Mouse (Mus musculus) adrenal gland, postnatal 36 days (tissue): ENCODE data around the gene Bicra. TPM values are rescaled to one million over a fixed set of nuclear protein-coding genes. Genes with fewer than 3 reads are reported as not detected.

Experiments used
- DNase-seq, 2 experiments: peaks; one replicate each; pipeline ENCODE4 v3.0.0; 2021; ENCODE audit warnings: mixed read lengths in 1 of 2
- total RNA-seq, 2 experiments: library from RNA; stranded (reverse); gene quantifications; 2 replicates each; pipeline ENCODE4 v1.2.3; 2021

The Bicra gene
- total RNA-seq, 2 experiments from 2014 or later: 9.4 to 9.9 TPM

GRCm38 (mm10) chr7:16048675-16049575 is 1.2 kb upstream of the Bicra start:
- DNase-seq: peak in 1 of 2 experiments; percentile 38

- DNase-seq: peak; percentile 96
These were observed 443 bp upstream of the Bicra start for GRCm38 (mm10) chr7:16048164-16048564.

- peak; percentile 78 to 88 for DNase-seq
These were observed 1.0 kb downstream of the Bicra start for GRCm38 (mm10) chr7:16046481-16047337.

GRCm38 (mm10) chr7:16046101-16046480 is 1.6 kb downstream of the Bicra start:
- peak in 1 of 2 experiments; percentile 64 for DNase-seq

- no peak for DNase-seq
These were observed 2.2 kb downstream of the Bicra start for GRCm38 (mm10) chr7:16045538-16045937.

GRCm38 (mm10) chr7:16044531-16044930 is 3.2 kb downstream of the Bicra start:
- DNase-seq: no peak

- DNase-seq: no peak
These were observed 3.8 kb downstream of the Bicra start for GRCm38 (mm10) chr7:16043861-16044435.

- no peak for DNase-seq
These were observed 4.6 kb downstream of the Bicra start for GRCm38 (mm10) chr7:16042850-16043775.

- DNase-seq: no peak
These were observed 6.5 kb downstream of the Bicra start for GRCm38 (mm10) chr7:16041208-16041607.

- DNase-seq: peak; percentile 45 to 61
These were observed 8.4 kb downstream of the Bicra start for GRCm38 (mm10) chr7:16039363-16039762.

- DNase-seq: no peak
These were observed 10.7 kb downstream of the Bicra start for GRCm38 (mm10) chr7:16036972-16037371.

GRCm38 (mm10) chr7:16033580-16034461 is 13.9 kb downstream of the Bicra start:
- DNase-seq: no peak

GRCm38 (mm10) chr7:16033059-16033458 is 14.7 kb downstream of the Bicra start:
- no peak for DNase-seq

GRCm38 (mm10) chr7:16031072-16031471 is 16.6 kb downstream of the Bicra start:
- DNase-seq: no peak

- peak in 1 of 2 experiments; percentile 60 for DNase-seq
These were observed 19.4 kb downstream of the Bicra start for GRCm38 (mm10) chr7:16028102-16028927.

- DNase-seq: no peak
These were observed 23.0 kb downstream of the Bicra start for GRCm38 (mm10) chr7:16024603-16025222.

GRCm38 (mm10) chr7:16019256-16020094 is 28.2 kb downstream of the Bicra start:
- DNase-seq: peak in 1 of 2 experiments; percentile 34
